Mouse (Mus musculus) liver, adult 2 months (tissue): ENCODE data around the gene Patz1. TPM values are rescaled to one million over a fixed set of nuclear protein-coding genes. Genes with fewer than 3 reads are reported as not detected.

ENCODE experiments used
- DNase-seq: peaks from one replicate; pipeline ENCODE4 v3.0.0-alpha.2; 2011; ENCODE audit warnings: low read depth, low spot score; ENCODE audit errors: extremely low read depth
- H3K27ac ChIP-seq: fragments of 200-500 bp; replicated peaks from 2 replicates; pipeline ENCODE4 v1.5.1; 2012; ENCODE audit warnings: low read depth, mild to moderate bottlenecking, control low read depth, inconsistent platforms, low read length; ENCODE audit not compliant: insufficient read depth
- H3K27me3 ChIP-seq: fragments of 200-500 bp; 2 replicates; pipeline ENCODE4 v1.6.1; 2012; ENCODE audit warnings: mild to moderate bottlenecking, moderate library complexity, low read length, inconsistent platforms; ENCODE audit not compliant: control insufficient read depth, insufficient read depth
- H3K36me3 ChIP-seq: fragments of 200-500 bp; 2 replicates; pipeline ENCODE4 v1.6.1; 2012; ENCODE audit warnings: low read length, inconsistent platforms; ENCODE audit not compliant: control insufficient read depth, insufficient read depth
- H3K4me1 ChIP-seq: fragments of 200-500 bp; 2 replicates; pipeline ENCODE4 v1.6.1; 2011; ENCODE audit warnings: low read length; ENCODE audit not compliant: control insufficient read depth, insufficient read depth
- H3K4me3 ChIP-seq: fragments of 200-500 bp; 2 replicates; pipeline ENCODE4 v1.5.1; 2011; ENCODE audit warnings: low read depth, mild to moderate bottlenecking, control low read depth, low read length, moderate library complexity; ENCODE audit not compliant: insufficient read depth
- H3K79me2 ChIP-seq: fragments of 200-500 bp; 2 replicates; pipeline ENCODE4 v1.6.1; 2012; ENCODE audit warnings: inconsistent platforms, mild to moderate bottlenecking, low read length, moderate library complexity; ENCODE audit not compliant: control insufficient read depth, insufficient read depth
- H3K9ac ChIP-seq: fragments of 200-500 bp; 2 replicates; pipeline ENCODE4 v1.6.1; 2012; ENCODE audit warnings: low read depth, mild to moderate bottlenecking, control low read depth, inconsistent platforms, low read length
- CTCF ChIP-seq: fragments of 200-500 bp; IDR thresholded peaks from 2 replicates; pipeline ENCODE4 v1.5.1; 2011; ENCODE audit warnings: low read depth, low read length, control low read depth
- POLR2A ChIP-seq: fragments of 200-500 bp; IDR thresholded peaks from 2 replicates; pipeline ENCODE4 v1.6.1; 2011; ENCODE audit warnings: low read length, control low read depth; ENCODE audit not compliant: insufficient read depth; ENCODE audit errors: extremely low read depth
- WGBS: fragments of 180-500 bp; shearing (Covaris S2); methylation state at CpG from one replicate; pipeline ENCODE4 v1.1.7; 2018; 5-methylcytosine and 5-hydroxymethylcytosine counted together
- polyA plus RNA-seq: library from polyadenylated mRNA; depleted of rRNA; stranded (reverse); fragments of >200 nt; gene quantifications from 2 replicates; pipeline ENCODE4 v1.2.3, GENCODE M21; 2012; rRNA removed
- total RNA-seq: library from RNA; depleted of rRNA; stranded (reverse); fragments of >200 nt; gene quantifications from 2 replicates; pipeline ENCODE4 v1.2.3, GENCODE M21; 2014; rRNA removed

Gene Patz1
- total and polyA plus RNA-seq, 2 experiments: 4.2 to 6.0 TPM

DNA sequence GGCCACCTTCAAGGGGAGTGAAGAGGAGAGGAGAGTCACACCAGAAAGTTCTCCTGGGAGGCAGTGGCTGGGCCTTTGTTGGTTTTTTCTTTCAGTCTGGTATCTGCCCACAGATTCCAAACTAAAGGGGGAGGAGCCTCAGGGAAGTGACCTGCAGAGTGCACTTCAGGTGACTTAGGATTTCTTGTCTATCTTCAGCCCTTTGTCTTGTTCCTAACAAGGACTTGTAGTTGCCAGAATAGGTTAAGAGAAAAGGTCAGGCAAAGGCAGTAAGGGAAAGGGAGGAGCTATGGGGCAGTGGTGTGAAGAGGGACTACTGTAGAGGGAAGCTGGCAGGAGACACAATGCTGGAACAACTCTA, 59.1 kb downstream of the Patz1 start:
- Histone ChIP-seq H3K4me3 (no peak overlapping the region), H3K27ac (no peak overlapping the region), H3K27me3 (no peaks in the 10 kb centered on the region), H3K9ac (no peak overlapping the region), H3K4me1 (no peaks in the 10 kb centered on the region), H3K79me2 (no peaks in the 10 kb centered on the region), H3K36me3 (peaks cover 2% of the 10 kb centered on the region; the same call in 1 of the 2 replicates)
- TF ChIP-seq POLR2A (no peak), CTCF (no peak)
- no peak for DNase-seq

- 82% methylated on average over 6 of the region's 6 CpGs for WGBS
- no peaks in the 10 kb centered on the region for H3K79me2 ChIP-seq
- H3K27me3 ChIP-seq: no peaks in the 10 kb centered on the region
- H3K4me3 ChIP-seq: no peak overlapping the region
- peaks cover 2% of the 10 kb centered on the region; the same call in 1 of the 2 replicates for H3K36me3 ChIP-seq
- TF ChIP-seq CTCF (no peak), POLR2A (no peak)
- H3K4me1 ChIP-seq: no peaks in the 10 kb centered on the region
- H3K27ac ChIP-seq: no peak overlapping the region
- no peak for DNase-seq
- H3K9ac ChIP-seq: no peak overlapping the region
These were observed 60.1 kb downstream of the Patz1 start for GRCm38 (mm10) chr11:3348576-3349342.

GRCm38 (mm10) chr11:3349343-3349695, 60.6 kb downstream of the Patz1 start:
- TF ChIP-seq CTCF (no peak), POLR2A (no peak)
- Histone ChIP-seq H3K36me3 (peaks cover 2% of the 10 kb centered on the region; the same call in 1 of the 2 replicates), H3K27ac (no peak overlapping the region), H3K27me3 (no peaks in the 10 kb centered on the region), H3K79me2 (no peaks in the 10 kb centered on the region), H3K9ac (no peak overlapping the region), H3K4me3 (no peak overlapping the region), H3K4me1 (no peaks in the 10 kb centered on the region)
- no peak for DNase-seq
- 87% methylated on average over 4 of the region's 4 CpGs for WGBS

DNA sequence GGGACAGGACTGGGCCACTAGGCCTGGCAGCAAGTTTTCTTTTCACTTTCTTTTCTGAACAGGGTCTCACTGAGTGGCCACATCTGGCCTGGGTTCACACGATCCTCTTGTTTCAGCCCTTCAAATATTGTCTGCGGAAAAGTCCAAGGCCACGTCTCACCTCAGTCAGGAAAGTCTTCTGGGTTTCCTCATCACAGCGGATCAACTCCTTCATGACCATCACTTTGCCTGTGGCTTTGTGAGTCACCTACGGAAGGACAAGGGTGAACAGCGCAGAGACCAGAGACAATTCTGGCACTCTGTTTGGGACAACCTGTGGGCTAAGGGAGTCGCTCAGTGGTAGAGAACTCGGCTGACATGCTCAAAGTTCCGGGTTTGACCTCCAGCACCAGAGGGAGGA, 63.5 kb downstream of the Patz1 start:
- Histone ChIP-seq H3K9ac (no peak overlapping the region), H3K27ac (no peak overlapping the region), H3K79me2 (no peaks in the 10 kb centered on the region), H3K27me3 (no peaks in the 10 kb centered on the region), H3K4me1 (no peaks in the 10 kb centered on the region), H3K36me3 (peaks cover 2% of the 10 kb centered on the region; the same call in 1 of the 2 replicates), H3K4me3 (no peak overlapping the region)
- TF ChIP-seq CTCF (no peak), POLR2A (no peak)
- 95% methylated on average over 9 of the region's 9 CpGs for WGBS
- no peak for DNase-seq

GRCm38 (mm10) chr11:3352990-3353585, 64.4 kb downstream of the Patz1 start:
- H3K27ac ChIP-seq: no peak overlapping the region
- H3K4me3 ChIP-seq: no peak overlapping the region
- no peak for TF ChIP-seq CTCF
- H3K27me3 ChIP-seq: no peaks in the 10 kb centered on the region
- no peaks in the 10 kb centered on the region for H3K79me2 ChIP-seq
- H3K4me1 ChIP-seq: no peaks in the 10 kb centered on the region
- 85% methylated on average over 18 of the region's 18 CpGs for WGBS
- H3K36me3 ChIP-seq: peaks cover 2% of the 10 kb centered on the region; the same call in 1 of the 2 replicates
- no peak overlapping the region for H3K9ac ChIP-seq
- DNase-seq: no peak

Other genes starting within 250 kb of the Patz1 start
- gene Sfi1, start 95.4 kb upstream of the Patz1 start, total RNA-seq: 11.3 and 12.4 TPM in 2 replicates
- 9.9 and 12.4 TPM in 2 replicates for gene Sfi1, start 95.4 kb upstream of the Patz1 start, polyA plus RNA-seq
- 14.1 and 15.2 TPM in 2 replicates for gene Eif4enif1, start 86.5 kb upstream of the Patz1 start, total RNA-seq
- 14.1 and 17.2 TPM in 2 replicates for gene Eif4enif1, start 86.5 kb upstream of the Patz1 start, polyA plus RNA-seq
- gene Drg1, start 22.5 kb upstream of the Patz1 start, total RNA-seq: 57.1 and 61.9 TPM in 2 replicates
- 16.8 and 17.8 TPM in 2 replicates for gene Drg1, start 22.5 kb upstream of the Patz1 start, polyA plus RNA-seq
- 0.67 and 0.83 TPM in 2 replicates for gene Pik3ip1, start 41.5 kb downstream of the Patz1 start, total RNA-seq
- 0.59 and 0.77 TPM in 2 replicates for gene Pik3ip1, start 41.5 kb downstream of the Patz1 start, polyA plus RNA-seq
- gene Limk2, start 120.3 kb downstream of the Patz1 start, total RNA-seq: 7.2 TPM in 2 replicates
- gene Limk2, start 120.3 kb downstream of the Patz1 start, polyA plus RNA-seq: 6.1 and 9.1 TPM in 2 replicates
- gene Rnf185, start 163.5 kb downstream of the Patz1 start, total RNA-seq: 11.2 and 14.8 TPM in 2 replicates
- gene Rnf185, start 163.5 kb downstream of the Patz1 start, polyA plus RNA-seq: 28.7 and 33.3 TPM in 2 replicates
- gene Pla2g3, start 199.4 kb downstream of the Patz1 start, total RNA-seq: not detected in 2 replicates
- gene Pla2g3, start 199.4 kb downstream of the Patz1 start, polyA plus RNA-seq: 0.06 TPM in 1 of 2 replicates, not detected in the other
- gene Inpp5j, start 215.9 kb downstream of the Patz1 start, total RNA-seq: not detected in 2 replicates
- 0.05 and 0.07 TPM in 2 replicates for gene Inpp5j, start 215.9 kb downstream of the Patz1 start, polyA plus RNA-seq
- gene Selenom, start 225.8 kb downstream of the Patz1 start, total RNA-seq: 2.4 and 2.6 TPM in 2 replicates
- 6.3 and 6.7 TPM in 2 replicates for gene Selenom, start 225.8 kb downstream of the Patz1 start, polyA plus RNA-seq